Mouse (Mus musculus) lung, adult 2 months (tissue): ENCODE results near the gene Gimap7. TPM values are rescaled to one million over a fixed set of nuclear protein-coding genes. Genes with fewer than 3 reads are reported as not detected.

Experiments used
- DNase-seq: peaks from one replicate; pipeline ENCODE4 v3.0.0; 2022
- H3K4me1 ChIP-seq: fragments of 200-500 bp; 2 replicates; pipeline ENCODE4 v1.6.1; 2011; ENCODE audit warnings: low read length; ENCODE audit not compliant: control insufficient read depth, insufficient read depth
- H3K4me3 ChIP-seq: fragments of 200-500 bp; replicated peaks from 2 replicates; pipeline ENCODE3; 2011; ENCODE audit warnings: low read depth, mild to moderate bottlenecking, control low read depth, low read length; ENCODE audit errors: extremely low read depth
- CTCF ChIP-seq: fragments of 200-500 bp; IDR thresholded peaks from 2 replicates; pipeline ENCODE4 v1.5.1; 2011; ENCODE audit warnings: mild to moderate bottlenecking, low read length, control low read depth; ENCODE audit not compliant: insufficient read depth
- POLR2A ChIP-seq: fragments of 200-500 bp; IDR thresholded peaks from 2 replicates; pipeline ENCODE4 v1.6.1; 2011; ENCODE audit warnings: low read depth, mild to moderate bottlenecking, control low read depth, low read length, borderline replicate concordance; ENCODE audit errors: extremely low read depth
- WGBS: fragments of 180-500 bp; shearing (Covaris S2); methylation state at CpG from one replicate; pipeline ENCODE4 v1.1.7; 2018; 5-methylcytosine and 5-hydroxymethylcytosine counted together
- polyA plus RNA-seq: library from polyadenylated mRNA; depleted of rRNA; stranded (reverse); fragments of >200 nt; gene quantifications from 2 replicates; pipeline ENCODE4 v1.2.3, GENCODE M21; 2012

Gimap7 gene
- polyA plus RNA-seq, 1 experiment, result 1.2 TPM

GRCm38 (mm10) chr6:48706130-48706529 lies 12.3 kb upstream of the Gimap7 start:
- DNase-seq, result no peak
- Histone ChIP-seq H3K4me3 (peak overlapping the region; percentile 50), H3K4me1 (peaks cover 12% of the 10 kb centered on the region)
- TF ChIP-seq CTCF (no peak), POLR2A (no peak)
- WGBS, result 38% methylated on average over 3 of the region's 3 CpGs

GRCm38 (mm10) chr6:48720326-48720725 lies 1.9 kb downstream of the Gimap7 start:
- no peak overlapping the region for H3K4me3 ChIP-seq
- TF ChIP-seq POLR2A, result no peak
- TF ChIP-seq CTCF, result no peak
- DNase-seq, result no peak
- 74% methylated on average over 4 of the region's 4 CpGs for WGBS
- no peaks in the 10 kb centered on the region; the same call in 1 of the 2 replicates for H3K4me1 ChIP-seq

- Histone ChIP-seq H3K4me1 (no peaks in the 10 kb centered on the region; the same call in 1 of the 2 replicates), H3K4me3 (no peak overlapping the region)
- no peak for TF ChIP-seq CTCF
- no peak for DNase-seq
- WGBS, result 62% methylated on average over 8 of the region's 8 CpGs
Observed at GRCm38 (mm10) chr6:48723468-48723867, 5.0 kb downstream of the Gimap7 start.

- 0% methylated on average over 1 of the region's 1 CpGs for WGBS
- DNase-seq, result no peak
- TF ChIP-seq CTCF, result no peak
- TF ChIP-seq POLR2A, result no peak
- no peaks in the 10 kb centered on the region; the same call in 1 of the 2 replicates for H3K4me1 ChIP-seq
- no peak overlapping the region for H3K4me3 ChIP-seq
Observed at GRCm38 (mm10) chr6:48725476-48725875, 7.1 kb downstream of the Gimap7 start.

- whole genome bisulfite sequencing, result 81% methylated on average over 5 of the region's 5 CpGs
- DNase-seq, result no peak
Observed at GRCm38 (mm10) chr6:48727761-48728160, 9.3 kb downstream of the Gimap7 start.

GRCm38 (mm10) chr6:48732864-48733304 lies 14.5 kb downstream of the Gimap7 start:
- 42% methylated on average over 8 of the region's 8 CpGs for WGBS
- no peak overlapping the region for H3K4me3 ChIP-seq
- TF ChIP-seq CTCF, result no peak
- TF ChIP-seq POLR2A, result no peak
- no peaks in the 10 kb centered on the region for H3K4me1 ChIP-seq
- DNase-seq, result no peak

More at GRCm38 (mm10) chr6:48727761-48728160, 9.3 kb downstream of the Gimap7 start:
- Histone ChIP-seq H3K4me1 (no peaks in the 10 kb centered on the region; the same call in 1 of the 2 replicates), H3K4me3 (no peak overlapping the region)
- TF ChIP-seq CTCF (no peak), POLR2A (no peak)

GRCm38 (mm10) chr6:48733660-48734059 lies 15.2 kb downstream of the Gimap7 start:
- no peak for DNase-seq
- no peaks in the 10 kb centered on the region for H3K4me1 ChIP-seq
- WGBS, result 87% methylated on average over 1 of the region's 1 CpGs
- TF ChIP-seq CTCF (no peak), POLR2A (no peak)
- no peak overlapping the region for H3K4me3 ChIP-seq

- 65% methylated on average over 2 of the region's 2 CpGs for WGBS
- Histone ChIP-seq H3K4me3 (no peak overlapping the region), H3K4me1 (no peaks in the 10 kb centered on the region)
- TF ChIP-seq POLR2A, result no peak
- no peak for DNase-seq
Observed at GRCm38 (mm10) chr6:48737053-48737452, 18.6 kb downstream of the Gimap7 start.

- peaks cover 1% of the 10 kb centered on the region for H3K4me1 ChIP-seq
- H3K4me3 ChIP-seq, result no peak overlapping the region
- TF ChIP-seq CTCF (no peak), POLR2A (no peak)
- WGBS, result 78% methylated on average over 5 of the region's 5 CpGs
- DNase-seq, result no peak
Observed at GRCm38 (mm10) chr6:48737688-48738087, 19.3 kb downstream of the Gimap7 start.

- Histone ChIP-seq H3K4me1 (peaks cover 6% of the 10 kb centered on the region), H3K4me3 (peak within 1 kb of the TSS; percentile 97)
- TF ChIP-seq CTCF, result no peak
- peak; percentile 92; the same call in 1 of the 2 replicates for TF ChIP-seq POLR2A
- no peak for DNase-seq
- WGBS, result 35% methylated on average over 15 of the region's 15 CpGs
Observed at GRCm38 (mm10) chr6:48738961-48739779, 20.7 kb downstream of the Gimap7 start, which contains the start of gene Gimap1. TSS of gene Gimap1 (plus strand) at chr6:48739054.
